Mouse (Mus musculus) fibroblast of lung, adult 2 months (primary cell): ENCODE data around the gene Osbp2.

Source experiments
- DNase-seq: peaks from one replicate; pipeline ENCODE4 v3.0.0-alpha.2; 2011; ENCODE audit warnings: low read depth

Osbp2 gene

DNA sequence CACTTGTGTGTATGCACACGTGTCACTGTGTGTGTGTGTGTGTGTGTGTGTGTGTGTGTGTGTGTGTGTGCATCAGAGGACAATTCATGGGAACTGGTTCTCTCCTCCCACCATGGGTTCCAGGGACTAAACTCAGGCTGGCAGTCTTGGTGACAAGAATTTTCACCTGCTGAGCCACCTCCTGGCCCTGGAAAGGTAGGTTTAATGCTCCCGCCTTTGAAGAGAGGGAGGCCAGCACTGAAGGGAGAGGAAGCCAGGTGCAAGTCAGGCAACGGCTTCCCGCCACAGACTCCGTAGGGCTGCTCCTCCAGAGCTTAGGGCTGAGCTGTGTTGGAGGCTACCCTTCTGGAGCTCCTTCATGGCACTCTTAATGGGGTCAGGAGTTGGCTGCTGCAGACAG, 104.3 kb downstream of the Osbp2 start:
- DNase-seq = no peak

GRCm38 (mm10) chr11:3755341-3755740, 108.4 kb downstream of the Osbp2 start:
- no peak for DNase-seq

DNA sequence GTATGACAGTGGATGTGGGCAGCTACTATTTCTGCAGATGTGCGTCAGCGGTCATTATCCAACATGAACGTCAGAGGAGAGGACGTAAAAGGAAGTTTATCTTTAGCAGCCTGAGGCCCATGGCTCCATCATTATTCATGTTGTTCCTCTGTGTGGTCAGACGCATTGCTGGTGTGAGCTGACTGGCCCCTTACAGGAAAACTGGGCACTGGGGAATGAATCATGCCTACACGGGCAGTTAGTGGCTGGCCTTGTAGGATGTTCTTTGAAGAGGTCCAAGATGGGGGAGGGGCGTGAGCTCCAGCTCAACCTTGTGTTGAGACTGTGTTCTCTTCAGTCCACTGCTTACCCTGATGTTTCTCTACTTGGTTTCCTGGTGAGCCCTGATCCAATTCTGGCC, 109.0 kb downstream of the Osbp2 start:
- DNase-seq = peak; percentile 66

GRCm38 (mm10) chr11:3753897-3754296, 109.8 kb downstream of the Osbp2 start:
- no peak for DNase-seq

GRCm38 (mm10) chr11:3752766-3753165, 110.9 kb downstream of the Osbp2 start:
- no peak for DNase-seq

- no peak for DNase-seq
Observed at GRCm38 (mm10) chr11:3749831-3750230, 113.9 kb downstream of the Osbp2 start.

DNA sequence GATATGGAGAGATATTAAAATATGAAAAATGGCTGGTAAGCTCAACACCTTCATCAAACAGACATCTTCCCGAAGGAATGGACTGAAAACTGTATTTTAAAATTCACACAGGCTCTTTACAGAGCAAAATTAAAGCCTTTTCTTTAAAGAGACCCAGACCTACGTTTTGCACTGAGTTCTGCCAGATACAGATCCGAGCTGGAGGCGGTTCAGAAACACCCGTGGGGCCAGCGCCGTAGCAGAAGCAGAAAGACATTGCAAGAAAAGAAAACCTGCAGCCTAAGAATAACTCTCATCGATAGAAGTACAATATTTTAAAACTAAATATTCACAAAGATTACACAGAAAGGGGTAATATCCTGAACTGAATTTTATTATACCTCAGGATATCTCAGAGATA, 121.3 kb downstream of the Osbp2 start:
- DNase-seq = no peak

DNA sequence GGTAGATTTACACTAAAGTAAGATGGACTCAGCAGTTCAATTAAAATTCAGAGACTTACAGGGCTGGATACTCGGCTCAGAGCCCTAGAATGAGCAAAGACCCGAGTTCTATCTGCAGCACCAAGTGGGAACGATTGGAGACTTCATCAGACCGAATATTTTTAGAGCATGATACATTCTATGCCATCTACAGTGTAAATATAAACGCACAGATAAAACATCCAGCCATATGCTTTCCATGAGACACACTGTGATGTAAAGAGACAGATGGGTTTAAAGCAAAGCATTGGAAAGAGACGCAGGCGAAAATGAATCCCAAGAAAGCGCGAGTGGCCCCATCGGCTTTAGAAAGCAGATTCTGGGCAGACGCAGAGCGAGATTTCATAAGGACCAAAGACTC, 122.5 kb downstream of the Osbp2 start:
- no peak for DNase-seq

DNA sequence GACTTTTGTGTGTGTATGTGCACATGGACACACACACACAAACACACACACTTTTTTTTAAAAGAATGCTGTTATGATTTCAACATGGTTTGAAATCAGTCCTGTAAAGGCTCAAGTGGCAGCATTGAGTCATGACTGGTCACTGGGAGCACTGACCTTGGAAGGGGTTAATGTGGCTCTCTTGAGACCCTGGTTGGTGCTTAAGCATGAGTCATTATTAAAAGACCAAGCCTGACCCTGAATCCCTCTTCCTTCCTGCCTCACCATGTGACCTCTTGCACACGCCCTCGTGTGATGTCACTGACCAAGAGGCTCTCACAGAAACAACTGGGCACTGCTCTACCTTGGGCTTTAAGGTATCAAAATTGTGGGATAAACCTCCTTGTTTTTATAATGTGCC, 124.9 kb downstream of the Osbp2 start:
- DNase-seq = no peak

DNA sequence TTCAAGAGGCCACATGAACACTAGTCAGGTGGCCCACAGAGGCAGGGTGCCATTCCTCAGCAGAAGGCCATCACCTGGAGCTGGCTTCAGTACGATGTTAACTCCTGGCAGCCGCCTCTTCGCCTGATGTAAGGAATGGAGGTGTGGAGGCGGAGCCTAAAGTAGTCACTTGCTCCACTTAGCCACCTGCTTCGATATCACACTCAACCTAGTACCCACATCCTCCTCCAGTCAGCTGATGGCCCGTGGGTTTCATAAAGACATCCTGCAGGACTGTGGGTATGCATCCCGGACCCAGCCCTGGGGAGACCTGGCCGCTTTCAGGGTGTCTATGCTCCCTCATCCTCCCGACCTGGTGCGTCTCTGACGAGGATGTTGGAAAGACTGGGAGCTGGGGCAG, 128.0 kb downstream of the Osbp2 start:
- DNase-seq = no peak

DNA sequence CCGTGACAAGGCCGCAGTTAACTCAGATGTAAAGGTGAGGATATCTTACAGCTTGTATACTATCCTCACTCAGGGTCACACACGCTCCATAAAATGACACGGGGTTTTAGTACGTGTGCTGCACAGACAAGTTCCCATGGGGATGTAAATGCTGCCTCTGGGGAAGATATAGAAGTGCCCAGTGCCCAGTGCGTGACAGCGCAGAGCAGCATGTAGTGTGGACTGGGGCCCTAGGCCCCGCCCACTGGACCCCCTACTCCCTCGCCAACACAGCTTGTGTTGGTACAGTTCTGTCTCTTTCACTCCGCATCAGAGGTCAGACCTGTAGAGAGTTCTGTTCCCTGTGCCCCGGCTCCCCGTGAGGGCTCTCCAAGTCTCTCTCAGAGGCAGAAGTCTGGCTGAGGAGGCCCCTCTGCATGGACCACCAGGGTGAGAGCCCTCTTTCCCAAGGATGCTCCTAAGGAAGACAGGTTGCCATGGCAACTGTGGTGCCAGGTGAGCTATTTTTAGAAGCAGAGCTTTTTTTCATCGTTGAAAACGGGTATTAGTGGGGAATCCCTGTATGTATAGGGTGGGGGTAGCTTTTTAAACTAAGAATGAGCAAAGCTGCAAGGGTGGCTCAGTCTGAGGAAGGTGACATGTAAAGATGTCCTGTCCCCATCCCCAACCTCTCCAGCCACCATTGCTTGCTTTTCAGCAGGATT, 129.6 kb downstream of the Osbp2 start:
- DNase-seq = no peak

GRCm38 (mm10) chr11:3731469-3731868, 132.2 kb downstream of the Osbp2 start:
- DNase-seq = no peak

DNA sequence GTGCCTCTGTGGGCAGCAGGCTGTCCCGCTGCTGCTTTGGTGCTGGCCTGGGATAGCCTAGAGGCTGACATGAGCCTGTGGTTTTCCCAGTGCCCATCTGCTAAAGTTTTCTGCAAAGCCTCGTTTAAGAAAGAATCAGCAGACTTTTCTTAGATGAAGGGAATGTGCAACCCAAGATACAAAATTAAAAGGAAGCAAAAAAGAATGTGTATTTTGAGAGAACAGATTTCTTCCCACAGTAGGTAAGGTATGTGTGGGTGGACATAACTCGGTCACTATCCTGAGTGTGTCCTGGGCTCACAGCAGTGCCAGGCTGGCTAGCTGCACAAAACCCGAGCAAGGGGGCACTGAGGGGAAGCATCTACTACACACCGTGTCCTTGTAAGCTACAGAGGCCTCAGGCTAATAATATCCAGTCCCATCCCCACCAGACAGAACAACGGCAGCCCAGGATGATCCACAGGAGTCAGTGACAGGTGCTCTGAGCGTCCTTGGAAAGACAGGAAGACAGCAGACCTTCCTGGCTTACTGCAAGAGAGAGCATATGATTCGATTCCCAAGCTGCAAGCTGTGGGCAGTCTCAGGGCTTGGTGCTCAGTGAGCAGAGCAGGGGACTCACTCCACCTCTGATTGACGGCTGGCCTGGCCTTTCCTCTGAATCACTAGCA, 136.1 kb downstream of the Osbp2 start:
- DNase-seq = no peak

DNA sequence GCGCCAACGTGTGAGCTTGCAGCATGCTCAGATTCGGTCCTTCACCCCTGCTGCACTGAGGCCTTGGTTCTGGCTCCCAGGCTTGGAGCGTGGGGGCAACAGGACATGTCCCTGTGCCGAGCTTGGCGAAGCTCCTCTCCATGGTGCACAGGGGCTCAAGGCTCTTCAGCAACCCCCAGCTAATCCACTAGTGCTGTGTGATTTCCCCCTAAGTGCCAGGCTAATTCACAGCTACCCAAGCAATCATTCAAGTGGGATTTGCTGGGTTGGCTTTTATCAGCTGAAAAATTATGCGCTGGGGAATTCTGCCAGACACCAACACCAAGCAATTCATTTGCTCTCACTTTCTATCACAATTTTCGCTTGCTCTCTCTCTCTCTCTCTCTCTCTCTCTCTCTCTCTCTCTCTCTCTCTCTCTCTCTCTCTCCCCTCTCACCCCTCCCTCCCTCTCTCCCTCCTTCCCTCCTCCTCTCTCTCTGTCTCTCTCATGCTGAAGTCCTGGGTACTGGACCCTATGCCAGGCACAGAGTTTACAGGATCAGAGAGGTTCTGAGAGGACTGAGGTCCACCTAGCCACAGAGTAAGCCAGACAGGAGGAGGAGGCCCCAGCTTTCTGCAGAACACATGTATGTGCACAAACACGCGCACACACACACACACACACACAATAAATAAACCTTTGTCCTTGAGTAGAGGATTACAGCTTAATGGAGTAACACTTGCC, 138.2 kb downstream of the Osbp2 start:
- DNase-seq = no peak

DNA sequence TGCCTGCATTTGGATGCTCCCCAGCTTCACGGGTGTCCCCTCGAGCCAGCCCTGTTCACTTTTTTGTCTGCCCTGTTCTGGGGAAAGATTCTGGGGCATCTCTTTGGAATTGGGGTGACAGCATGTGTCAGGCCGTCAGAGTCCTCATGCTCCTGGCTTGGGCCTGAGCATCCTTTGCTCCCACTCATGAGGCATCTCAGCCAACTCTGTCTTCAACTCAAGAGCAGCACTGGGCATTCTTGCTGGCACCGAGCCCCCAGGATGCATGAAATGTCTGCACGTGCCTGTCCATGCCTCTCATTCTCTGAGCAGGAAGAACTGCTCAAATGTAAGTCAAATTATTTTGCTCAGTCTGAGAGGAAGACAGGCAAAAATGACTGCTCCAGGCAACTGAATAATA, 139.0 kb downstream of the Osbp2 start:
- DNase-seq = no peak

- no peak for DNase-seq
Observed at GRCm38 (mm10) chr11:3723910-3724309, 139.8 kb downstream of the Osbp2 start.

DNA sequence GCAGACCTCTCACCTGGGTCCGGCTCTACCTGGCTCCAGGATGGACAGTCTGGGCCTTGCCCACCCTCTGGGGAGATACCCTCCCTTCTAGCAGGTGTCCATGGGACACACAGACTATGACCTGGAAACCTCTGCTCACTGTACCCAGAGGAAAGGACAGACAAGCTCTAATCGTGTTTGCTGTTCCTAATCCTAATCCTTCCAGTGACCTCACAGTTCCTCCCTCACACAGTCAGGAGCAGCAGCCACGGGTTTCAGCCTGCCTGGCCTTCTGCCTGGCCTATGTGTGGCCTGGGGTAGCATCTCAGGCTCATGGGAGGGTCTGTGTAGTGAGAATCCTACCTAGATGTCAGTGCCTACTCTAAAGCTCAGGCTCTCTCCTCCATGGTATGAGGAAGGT, 140.8 kb downstream of the Osbp2 start:
- DNase-seq = no peak

DNA sequence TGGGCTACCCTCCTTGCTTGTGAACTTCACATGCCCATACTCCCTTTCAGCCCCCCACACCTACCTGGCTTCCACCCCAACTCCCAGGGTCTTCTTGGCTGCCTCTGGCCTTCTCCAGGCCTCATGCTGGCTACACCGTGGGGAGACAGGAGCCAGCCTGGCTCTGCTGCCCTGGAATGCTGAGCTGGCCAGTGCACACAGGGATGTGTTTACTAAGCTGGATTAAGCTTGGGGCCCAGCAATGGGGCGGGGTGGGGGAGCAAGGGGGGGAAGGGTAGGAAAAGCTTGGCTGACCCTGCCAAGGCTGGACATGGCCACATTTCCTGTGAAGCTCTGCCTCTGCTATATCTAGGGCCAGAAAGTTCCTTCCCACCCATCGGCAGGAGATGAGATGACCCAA, 141.7 kb downstream of the Osbp2 start:
- no peak for DNase-seq

- DNase-seq = no peak
Observed at GRCm38 (mm10) chr11:3716662-3717061, 147.0 kb downstream of the Osbp2 start.

DNA sequence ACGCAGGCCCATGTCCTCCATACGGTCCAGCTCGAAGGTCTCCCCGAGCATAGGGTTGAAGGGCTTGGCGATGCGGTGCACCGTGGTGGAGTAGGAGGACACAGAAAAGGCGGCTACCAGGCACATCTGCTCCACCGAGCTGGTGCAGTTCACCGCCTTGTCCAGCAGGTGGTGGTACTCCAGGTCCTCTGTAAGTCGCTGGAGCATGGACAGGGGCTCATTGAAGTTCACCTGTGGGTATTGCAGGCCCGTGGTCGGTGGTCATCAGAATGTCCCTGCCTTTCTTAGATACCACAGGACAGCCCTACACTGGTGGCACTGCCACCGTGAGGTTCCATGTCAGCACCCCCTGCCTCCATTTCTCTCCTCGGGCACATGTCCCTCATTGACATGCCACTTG, 149.2 kb downstream of the Osbp2 start:
- DNase-seq = peak; percentile 15

DNA sequence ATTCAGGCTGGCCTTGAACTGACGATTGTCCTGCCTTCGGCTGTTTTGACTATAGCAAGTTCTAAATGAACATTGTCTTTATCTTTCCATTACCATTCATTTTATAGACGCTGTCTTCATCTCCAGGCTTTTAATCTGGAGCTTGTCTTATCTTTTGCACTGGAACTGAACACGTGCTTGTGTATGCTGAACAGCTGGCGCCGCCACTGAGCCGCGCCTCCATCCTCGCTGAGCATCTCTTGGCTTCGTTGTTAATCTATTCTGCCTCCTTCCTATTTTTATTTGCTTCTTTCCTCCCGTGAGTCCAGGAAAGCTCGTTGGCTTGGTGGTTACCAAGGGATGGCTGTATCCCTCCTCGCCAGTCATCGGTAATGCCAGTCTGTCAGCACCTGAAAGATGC, 153.5 kb downstream of the Osbp2 start:
- DNase-seq = no peak

GRCm38 (mm10) chr11:3707057-3707456, 156.6 kb downstream of the Osbp2 start:
- no peak for DNase-seq

DNA sequence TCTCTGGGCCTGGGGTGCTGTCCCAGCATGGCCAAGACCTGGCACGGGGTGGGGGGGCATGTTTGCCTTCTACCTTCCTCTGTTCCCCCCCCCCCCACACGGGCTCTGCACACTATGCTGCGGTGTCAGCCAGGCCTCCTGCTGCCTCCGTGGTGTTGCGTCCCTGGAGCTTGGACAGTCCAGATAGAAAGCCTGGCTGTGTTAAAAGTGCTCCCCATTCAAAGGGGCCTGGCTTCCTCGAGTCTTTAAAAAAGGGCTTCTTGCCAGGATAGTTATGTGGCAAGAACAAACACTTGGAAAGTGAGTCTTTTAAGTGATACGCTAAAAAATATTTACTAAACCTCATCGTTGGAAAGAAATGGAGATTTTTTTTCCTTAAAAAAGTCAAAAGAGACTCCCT, 159.3 kb downstream of the Osbp2 start:
- no peak for DNase-seq
